Mouse (Mus musculus): ENCODE results near the gene Patj. TPM values are rescaled to one million over a fixed set of nuclear protein-coding genes. Genes with fewer than 3 reads are reported as not detected.

Patj gene
- polyA plus RNA-seq, 1 experiment: 14.6 TPM

GRCm38 (mm10) chr4:98727295-98727958 is 331.8 kb downstream of the Patj start:
- DNase-seq (ENCODE audit: low read depth): no peak

GRCm38 (mm10) chr4:98727959-98728347 is 332.4 kb downstream of the Patj start:
- DNase-seq (ENCODE audit: low read depth): no peak

GRCm38 (mm10) chr4:98728716-98729115 is 333.1 kb downstream of the Patj start:
- DNase-seq (ENCODE audit: low read depth): no peak

GRCm38 (mm10) chr4:98733660-98734059 is 338.1 kb downstream of the Patj start:
- no peak for DNase-seq (ENCODE audit: low read depth)

GRCm38 (mm10) chr4:98739753-98740152 is 344.2 kb downstream of the Patj start:
- no peak for DNase-seq (ENCODE audit: low read depth)

- DNase-seq (ENCODE audit: low read depth): no peak
These were observed 347.8 kb downstream of the Patj start for GRCm38 (mm10) chr4:98743209-98743905.

GRCm38 (mm10) chr4:98743906-98744210 is 348.3 kb downstream of the Patj start:
- DNase-seq (ENCODE audit: low read depth): no peak

DNA sequence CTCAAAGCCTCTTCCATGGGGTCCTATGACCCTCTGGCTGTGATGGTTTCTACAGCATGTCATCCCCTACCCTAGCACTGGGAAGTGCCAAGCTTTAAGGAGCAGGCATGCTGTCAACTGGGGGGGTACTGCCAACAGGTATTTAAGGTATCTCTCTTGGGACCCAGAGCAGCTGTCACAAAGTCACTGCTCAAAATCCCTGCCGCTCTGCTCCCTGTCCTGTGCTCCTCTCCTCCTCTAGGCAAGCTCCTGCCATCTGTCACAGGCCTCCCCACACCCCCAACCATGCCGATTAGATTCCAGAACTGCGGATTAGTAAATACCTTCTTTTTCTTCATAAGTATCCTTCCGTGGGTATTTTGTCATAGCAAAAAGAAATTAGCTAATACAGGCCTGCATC is 358.9 kb downstream of the Patj start:
- no peak for DNase-seq (ENCODE audit: low read depth)

DNA sequence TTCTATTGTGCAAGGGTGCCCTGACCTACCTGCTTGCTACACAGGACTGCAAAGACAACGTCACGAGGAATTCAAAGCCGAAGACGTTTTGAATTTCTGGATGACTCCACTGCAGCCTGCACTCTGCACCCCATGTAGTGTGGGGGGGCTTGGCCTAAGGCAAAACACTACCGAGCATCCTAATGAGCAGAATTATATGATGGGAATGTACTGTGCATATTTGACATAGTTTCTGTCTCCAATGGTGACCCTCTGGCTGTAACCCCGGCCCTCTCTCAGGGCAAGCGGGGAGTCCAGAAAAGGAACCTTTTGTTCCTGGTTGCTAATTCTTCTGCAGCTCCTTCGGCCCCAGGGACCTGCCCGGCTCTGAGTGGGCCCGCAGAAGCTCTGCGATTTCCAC is 360.6 kb downstream of the Patj start:
- DNase-seq (ENCODE audit: low read depth): no peak

DNA sequence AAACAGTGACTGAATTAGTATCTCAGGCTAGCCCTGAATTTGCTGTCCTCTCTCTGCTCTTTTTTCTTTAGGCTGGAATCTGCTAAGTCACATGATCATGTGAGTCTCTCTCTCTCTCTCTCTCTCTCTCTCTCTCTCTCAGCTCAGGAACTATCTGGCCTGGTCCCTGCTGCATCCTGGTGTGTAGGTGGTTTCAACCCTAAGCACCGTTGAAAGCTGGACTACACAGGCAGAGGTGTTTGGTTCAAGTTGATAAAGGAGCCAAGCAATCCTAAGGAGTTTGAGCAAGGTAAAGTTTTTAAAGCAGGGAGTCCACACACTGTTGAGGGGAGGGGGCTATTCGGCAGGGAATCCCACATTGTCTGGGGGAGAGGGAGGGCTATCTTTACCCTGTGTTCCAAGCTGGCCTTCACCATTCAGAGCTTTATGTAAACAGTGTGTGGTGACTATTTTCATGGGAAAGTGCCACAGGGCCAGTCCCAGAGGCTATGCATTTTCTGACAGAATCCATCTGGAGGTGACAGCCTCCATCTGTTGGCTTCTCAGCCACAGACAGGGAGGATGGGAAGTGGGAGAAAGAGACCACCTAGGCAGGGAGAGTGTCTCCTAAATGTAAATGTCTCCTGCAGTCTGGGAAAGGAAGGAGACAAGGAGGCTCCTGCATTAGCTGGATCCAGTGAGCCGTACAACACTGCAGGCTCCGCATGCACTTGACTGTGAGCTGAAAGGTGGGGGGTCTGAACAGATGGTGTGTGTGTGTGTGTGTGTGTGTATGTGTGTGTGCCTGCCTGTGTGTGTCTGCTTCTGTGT is 362.6 kb downstream of the Patj start:
- no peak for DNase-seq (ENCODE audit: low read depth)

DNA sequence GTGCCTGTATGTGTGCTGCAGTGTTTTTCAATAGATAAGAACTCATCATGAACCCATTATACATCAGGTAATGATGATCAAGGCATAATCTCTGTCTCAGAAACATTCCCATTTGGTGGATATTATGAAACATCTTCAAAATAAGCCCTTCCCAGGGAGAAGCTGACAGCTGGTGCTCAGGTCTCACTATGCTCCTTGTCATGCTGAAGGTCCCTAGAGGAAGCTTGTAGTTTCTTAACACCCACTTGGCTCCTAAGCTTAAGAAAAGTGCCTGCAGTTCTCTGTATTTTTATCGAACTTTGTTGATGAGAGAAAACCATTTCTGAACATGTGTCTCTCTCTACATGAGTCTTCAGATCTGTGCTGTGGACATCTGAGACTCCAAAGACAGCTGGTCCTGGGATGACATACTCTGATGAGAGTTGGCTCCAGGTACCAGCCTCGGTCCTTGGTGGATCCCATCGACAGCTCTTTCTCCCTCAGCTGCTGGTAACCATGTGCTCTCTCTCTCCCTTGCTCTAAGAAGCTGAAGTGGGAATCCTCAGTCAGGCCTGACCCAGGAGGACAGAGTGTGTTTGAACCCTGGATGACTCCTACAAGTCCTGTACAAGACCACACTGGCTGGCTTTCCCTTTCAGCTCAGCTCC is 363.4 kb downstream of the Patj start:
- no peak for DNase-seq (ENCODE audit: low read depth)

- no peak for DNase-seq (ENCODE audit: low read depth)
These were observed 371.8 kb downstream of the Patj start for GRCm38 (mm10) chr4:98767134-98768133.

Other genes starting within 250 kb of the Patj start
- gene Tm2d1, start 12.5 kb upstream of the Patj start, polyA plus RNA-seq (2012; rRNA removed): 14.3 and 16.8 TPM in 2 replicates

All from gonadal fat pad, adult 2 months (tissue).